Mouse (Mus musculus): Measurements from ENCODE around the gene Pkd2. TPM values are rescaled to one million over a fixed set of nuclear protein-coding genes. Genes with fewer than 3 reads are reported as not detected.
"Not testable (repeated sequence)": the region's sequence is repeated elsewhere in the genome, so short reads cannot be mapped to it uniquely, and the experiment has no call there.

Gene Pkd2
- 10 to 100 TPM; 43.4 to 44.1 TPM for total RNA-seq (2021)
- long read RNA-seq, experiment 1, full-length matches to known transcripts = 12 of 24 reads
- long read RNA-seq, experiment 1, partial matches to known transcripts = 4 of 24 reads
- long read RNA-seq, experiment 1, other reads (novel, unspliced or antisense) = 8 of 24 reads
- long read RNA-seq, experiment 2, full-length matches to known transcripts = 6 of 9 reads
- long read RNA-seq, experiment 2, partial matches to known transcripts = 2 of 9 reads
- long read RNA-seq, experiment 2, other reads (novel, unspliced or antisense) = 1 of 9 reads

GRCm38 (mm10) chr5:104458832-104459705 is at the start of gene Pkd2:
Gene Pkd2, plus strand, starts transcription at chr5:104459450.
- peak; percentile 90 to 94 for DNase-seq

- DNase-seq = no peak
Observed at GRCm38 (mm10) chr5:104415999-104416398, 43.3 kb upstream of the Pkd2 start.

GRCm38 (mm10) chr5:104417028-104417427 is 42.2 kb upstream of the Pkd2 start:
- no peak for DNase-seq

GRCm38 (mm10) chr5:104417721-104418120 is 41.5 kb upstream of the Pkd2 start:
- DNase-seq = no peak

- DNase-seq = no peak
Observed at GRCm38 (mm10) chr5:104422039-104422438, 37.2 kb upstream of the Pkd2 start.

- DNase-seq = no peak
Observed at GRCm38 (mm10) chr5:104423861-104424260, 35.4 kb upstream of the Pkd2 start.

- no peak for DNase-seq
Observed at GRCm38 (mm10) chr5:104425949-104426348, 33.3 kb upstream of the Pkd2 start.

GRCm38 (mm10) chr5:104432886-104433285 is 26.4 kb upstream of the Pkd2 start:
- DNase-seq = peak; percentile 45 to 58

GRCm38 (mm10) chr5:104433968-104434565 is 25.2 kb upstream of the Pkd2 start:
- peak; percentile 30 to 34 for DNase-seq

- DNase-seq = no peak
Observed at GRCm38 (mm10) chr5:104434835-104435301, 24.4 kb upstream of the Pkd2 start, which contains the start of gene Spp1. Gene Spp1, plus strand, starts transcription at chr5:104435118.

- DNase-seq = peak; percentile 30 to 43
Observed at GRCm38 (mm10) chr5:104436406-104437076, 22.7 kb upstream of the Pkd2 start.

- no peak for DNase-seq
Observed at GRCm38 (mm10) chr5:104442396-104442795, 16.9 kb upstream of the Pkd2 start.

GRCm38 (mm10) chr5:104442850-104443249 is 16.4 kb upstream of the Pkd2 start:
- DNase-seq = no peak

GRCm38 (mm10) chr5:104446156-104446555 is 13.1 kb upstream of the Pkd2 start:
- peak; percentile 81 for DNase-seq

GRCm38 (mm10) chr5:104448346-104448745 is 10.9 kb upstream of the Pkd2 start:
- DNase-seq = not testable (repeated sequence)

- no peak for DNase-seq
Observed at GRCm38 (mm10) chr5:104449491-104449890, 9.8 kb upstream of the Pkd2 start.

GRCm38 (mm10) chr5:104453075-104453474 is 6.2 kb upstream of the Pkd2 start:
- peak; percentile 31 to 37 for DNase-seq

- no peak for DNase-seq
Observed at GRCm38 (mm10) chr5:104454564-104454963, 4.7 kb upstream of the Pkd2 start.

GRCm38 (mm10) chr5:104459706-104460455 is 631 bp downstream of the Pkd2 start:
- DNase-seq = peak; percentile 61 to 66

GRCm38 (mm10) chr5:104460456-104460838 is 1.2 kb downstream of the Pkd2 start:
- no peak for DNase-seq

- DNase-seq = no peak
Observed at GRCm38 (mm10) chr5:104460856-104461255, 1.6 kb downstream of the Pkd2 start.

All from adrenal gland, postnatal 36 days (tissue).